8 mouse cellular contexts compared by ENCODE assay signal in genomic region chr2:181313344-181314079, GRCm38 (mm10). TPM values are rescaled to one million over a fixed set of nuclear protein-coding genes. Genes with fewer than 3 reads are reported as not detected.
DNase-seq lines count a peak whose midpoint lies in the region; ATAC-seq and TF ChIP-seq lines count a peak whose summit lies in the region.

No protein-coding gene starts in this region.

- TF ChIP-seq CTCF in forebrain, postnatal 0 days (IDR thresholded peaks at IDR 0.05; ENCODE audit: low read depth), result no peak

- ATAC-seq in forebrain, postnatal 0 days, result peak; percentile 76
- ATAC-seq in CD4-positive, CD25-positive, alpha-beta regulatory T cell, adult 4 months, result no peak

- intact Hi-C loops in gastrocnemius, postnatal 36 days (cut with DNase I), result no loop called here

- no peaks in the 10 kb centered on the region for H3K27me3 ChIP-seq in forebrain, postnatal 0 days (ENCODE audit: insufficient read depth, low read length)
- peaks cover 68% of the 10 kb centered on the region for H3K27me3 ChIP-seq in megakaryocyte, embryonic 14.5 days (replicated peaks)

- peaks cover 13% of the 10 kb centered on the region; the same call in 1 of the 2 replicates for H3K4me1 ChIP-seq in forebrain, postnatal 0 days (ENCODE audit: insufficient read depth)
- H3K4me1 ChIP-seq in megakaryocyte, embryonic 14.5 days, result peaks cover 14% of the 10 kb centered on the region

- H3K9ac ChIP-seq in forebrain, postnatal 0 days, result peak overlapping the region; percentile 98

- H3K9me3 ChIP-seq in forebrain, postnatal 0 days (ENCODE audit: low read length), result no peaks in the 10 kb centered on the region
- no peaks in the 10 kb centered on the region; the same call in 1 of the 2 replicates for H3K9me3 ChIP-seq in megakaryocyte, embryonic 14.5 days

- DNase-seq in layer of hippocampus, postnatal 10 days (ENCODE audit: low spot score in 2 of 2), result peak; percentile 40 to 58
- no peak for DNase-seq in layer of hippocampus, adult 11-12 months (ENCODE audit: low spot score)
- peak; percentile 68 for DNase-seq in cerebellum, adult 9-10 months
- peak; percentile 69 for DNase-seq in forebrain, postnatal 0 days
- no peak for DNase-seq in gastrocnemius, postnatal 36 days
- DNase-seq in adrenal gland, adult 8-10 months, result no peak

- H3K27ac ChIP-seq in forebrain, postnatal 0 days (ENCODE audit: low read depth, low read length), result peak overlapping the region; percentile 98

- WGBS in forebrain, postnatal 0 days, result 2% methylated on average over 35 of the region's 35 CpGs

- H3K4me3 ChIP-seq in forebrain, postnatal 0 days (ENCODE audit: low read depth, low read length), result peak overlapping the region; percentile 92
- H3K4me3 ChIP-seq in megakaryocyte, embryonic 14.5 days (replicated peaks), result peak overlapping the region; percentile 70

- H3K36me3 ChIP-seq in forebrain, postnatal 0 days (ENCODE audit: insufficient read depth), result peaks cover 10% of the 10 kb centered on the region
- no peaks in the 10 kb centered on the region for H3K36me3 ChIP-seq in megakaryocyte, embryonic 14.5 days (replicated peaks; ENCODE audit: low read length)

- peak overlapping the region; percentile 90 for H3K4me2 ChIP-seq in forebrain, postnatal 0 days (ENCODE audit: low read depth)

RNA-seq across cellular contexts. Expression of gene Stmn3, which starts 0.8 kb away (rescaled TPM):
- 1,000 to 10,000 TPM in 1 of 2 experiments, 100 to 1,000 TPM in 1; 968 to 1,016 TPM for total RNA-seq in layer of hippocampus, postnatal 10 days (2021)
- 1,247 and 1,493 TPM in 2 replicates for total RNA-seq in forebrain, postnatal 0 days (2014; rRNA removed)
- 1,714 and 1,956 TPM in 2 replicates for polyA plus RNA-seq in forebrain, postnatal 0 days (2015; fragmentation: Nextera tagmentation; extraction: Ambion mirVana)
- polyA plus RNA-seq in megakaryocyte, embryonic 14.5 days (2012; ENCODE audit: insufficient read depth, low replicate concordance), result not detected in 2 replicates
- not detected for polyA plus RNA-seq in CD4-positive, CD25-positive, alpha-beta regulatory T cell, adult 4 months (2017; shearing (Covaris generic))
- under 1 TPM in 1 of 2 experiments, not detected in 1; 0.31 TPM for total RNA-seq in gastrocnemius, postnatal 36 days (2021)
- total RNA-seq in adrenal gland, adult 8-10 months (2022), result 10 to 100 TPM; 18.1 to 31.5 (median 20.7) TPM

RNA-seq across cellular contexts. Expression of gene Rtel1, which starts 6.0 kb away (rescaled TPM):
- total RNA-seq in layer of hippocampus, postnatal 10 days (2021), result 10 to 100 TPM; 39.5 to 46.1 TPM
- total RNA-seq in forebrain, postnatal 0 days (2014; rRNA removed), result 42.8 and 64.4 TPM in 2 replicates
- polyA plus RNA-seq in forebrain, postnatal 0 days (2015; fragmentation: Nextera tagmentation; extraction: Ambion mirVana), result 13.8 and 20.6 TPM in 2 replicates
- 1.5 and 6.1 TPM in 2 replicates for polyA plus RNA-seq in megakaryocyte, embryonic 14.5 days (2012; ENCODE audit: insufficient read depth, low replicate concordance)
- 10 to 100 TPM; 42.4 to 44.3 TPM for polyA plus RNA-seq in CD4-positive, CD25-positive, alpha-beta regulatory T cell, adult 4 months (2017; shearing (Covaris generic))
- total RNA-seq in gastrocnemius, postnatal 36 days (2021), result 10 to 100 TPM in 1 of 2 experiments, 1 to 10 TPM in 1; 9.2 to 12.2 TPM
- total RNA-seq in adrenal gland, adult 8-10 months (2022), result 10 to 100 TPM; 26.4 to 74.8 (median 44.5) TPM

RNA-seq across cellular contexts. Expression of gene Gmeb2, which starts 25.7 kb away (rescaled TPM):
- total RNA-seq in layer of hippocampus, postnatal 10 days (2021), result 10 to 100 TPM; 17.5 to 18.6 TPM
- 21.7 and 24.8 TPM in 2 replicates for total RNA-seq in forebrain, postnatal 0 days (2014; rRNA removed)
- 7.4 and 9.6 TPM in 2 replicates for polyA plus RNA-seq in forebrain, postnatal 0 days (2015; fragmentation: Nextera tagmentation; extraction: Ambion mirVana)
- 4.9 and 8.0 TPM in 2 replicates for polyA plus RNA-seq in megakaryocyte, embryonic 14.5 days (2012; ENCODE audit: insufficient read depth, low replicate concordance)
- 1 to 10 TPM; 9.5 to 9.7 TPM for polyA plus RNA-seq in CD4-positive, CD25-positive, alpha-beta regulatory T cell, adult 4 months (2017; shearing (Covaris generic))
- total RNA-seq in gastrocnemius, postnatal 36 days (2021), result 10 to 100 TPM in 1 of 2 experiments, 1 to 10 TPM in 1; 7.3 to 10.6 TPM
- 10 to 100 TPM; 16.0 to 21.6 (median 18.6) TPM for total RNA-seq in adrenal gland, adult 8-10 months (2022)

RNA-seq across cellular contexts. Expression of gene Zgpat, which starts 51.2 kb away (rescaled TPM):
- 10 to 100 TPM; 64.3 to 74.5 TPM for total RNA-seq in layer of hippocampus, postnatal 10 days (2021)
- 93.3 and 99.0 TPM in 2 replicates for total RNA-seq in forebrain, postnatal 0 days (2014; rRNA removed)
- polyA plus RNA-seq in forebrain, postnatal 0 days (2015; fragmentation: Nextera tagmentation; extraction: Ambion mirVana), result 32.2 and 39.6 TPM in 2 replicates
- 3.5 and 17.6 TPM in 2 replicates for polyA plus RNA-seq in megakaryocyte, embryonic 14.5 days (2012; ENCODE audit: insufficient read depth, low replicate concordance)
- 10 to 100 TPM; 16.4 to 23.4 TPM for polyA plus RNA-seq in CD4-positive, CD25-positive, alpha-beta regulatory T cell, adult 4 months (2017; shearing (Covaris generic))
- total RNA-seq in gastrocnemius, postnatal 36 days (2021), result 10 to 100 TPM; 11.3 to 11.5 TPM
- 10 to 100 TPM; 49.1 to 76.4 (median 55.7) TPM for total RNA-seq in adrenal gland, adult 8-10 months (2022)

RNA-seq across cellular contexts. Expression of gene Arfrp1, which starts 51.7 kb away (rescaled TPM):
- total RNA-seq in layer of hippocampus, postnatal 10 days (2021), result 10 to 100 TPM; 35.4 to 40.8 TPM
- total RNA-seq in forebrain, postnatal 0 days (2014; rRNA removed), result 24.0 and 27.9 TPM in 2 replicates
- 60.9 and 73.0 TPM in 2 replicates for polyA plus RNA-seq in forebrain, postnatal 0 days (2015; fragmentation: Nextera tagmentation; extraction: Ambion mirVana)
- polyA plus RNA-seq in megakaryocyte, embryonic 14.5 days (2012; ENCODE audit: insufficient read depth, low replicate concordance), result 5.0 and 9.7 TPM in 2 replicates
- polyA plus RNA-seq in CD4-positive, CD25-positive, alpha-beta regulatory T cell, adult 4 months (2017; shearing (Covaris generic)), result 10 to 100 TPM; 67.6 to 76.2 TPM
- total RNA-seq in gastrocnemius, postnatal 36 days (2021), result 10 to 100 TPM; 21.5 to 26.1 TPM
- total RNA-seq in adrenal gland, adult 8-10 months (2022), result 10 to 100 TPM; 42.4 to 63.8 (median 57.7) TPM

Comparison
In these comparisons a context has a peak if more than half of its experiments do, and no peak if none do; other contexts are left out.
1. DNase-seq: peak in layer of hippocampus, postnatal 10 days (2 of 2), cerebellum, adult 9-10 months (single experiment) and forebrain, postnatal 0 days (single experiment); none in layer of hippocampus, adult 11-12 months (single experiment), gastrocnemius, postnatal 36 days (0 of 2) and adrenal gland, adult 8-10 months (single experiment).
2. RNA of gene Stmn3, which starts 0.8 kb away (total RNA-seq): 1,247 to 1,493 TPM in forebrain, postnatal 0 days and 968 to 1,016 TPM in layer of hippocampus, postnatal 10 days; 18.1 to 31.5 TPM in adrenal gland, adult 8-10 months and 0.31 TPM in gastrocnemius, postnatal 36 days; every median in the first group is over 10 times any median in the second.